Mouse (Mus musculus) fibroblast of lung, adult 2 months (primary cell): ENCODE results near the gene Prss35.
A peak's percentile ranks its signal among the peaks of the same experiment; 100 is the strongest.

Source experiments
- DNase-seq: peaks from one replicate; pipeline ENCODE4 v3.0.0-alpha.2; 2011; ENCODE audit warnings: low read depth

Prss35 gene

DNA sequence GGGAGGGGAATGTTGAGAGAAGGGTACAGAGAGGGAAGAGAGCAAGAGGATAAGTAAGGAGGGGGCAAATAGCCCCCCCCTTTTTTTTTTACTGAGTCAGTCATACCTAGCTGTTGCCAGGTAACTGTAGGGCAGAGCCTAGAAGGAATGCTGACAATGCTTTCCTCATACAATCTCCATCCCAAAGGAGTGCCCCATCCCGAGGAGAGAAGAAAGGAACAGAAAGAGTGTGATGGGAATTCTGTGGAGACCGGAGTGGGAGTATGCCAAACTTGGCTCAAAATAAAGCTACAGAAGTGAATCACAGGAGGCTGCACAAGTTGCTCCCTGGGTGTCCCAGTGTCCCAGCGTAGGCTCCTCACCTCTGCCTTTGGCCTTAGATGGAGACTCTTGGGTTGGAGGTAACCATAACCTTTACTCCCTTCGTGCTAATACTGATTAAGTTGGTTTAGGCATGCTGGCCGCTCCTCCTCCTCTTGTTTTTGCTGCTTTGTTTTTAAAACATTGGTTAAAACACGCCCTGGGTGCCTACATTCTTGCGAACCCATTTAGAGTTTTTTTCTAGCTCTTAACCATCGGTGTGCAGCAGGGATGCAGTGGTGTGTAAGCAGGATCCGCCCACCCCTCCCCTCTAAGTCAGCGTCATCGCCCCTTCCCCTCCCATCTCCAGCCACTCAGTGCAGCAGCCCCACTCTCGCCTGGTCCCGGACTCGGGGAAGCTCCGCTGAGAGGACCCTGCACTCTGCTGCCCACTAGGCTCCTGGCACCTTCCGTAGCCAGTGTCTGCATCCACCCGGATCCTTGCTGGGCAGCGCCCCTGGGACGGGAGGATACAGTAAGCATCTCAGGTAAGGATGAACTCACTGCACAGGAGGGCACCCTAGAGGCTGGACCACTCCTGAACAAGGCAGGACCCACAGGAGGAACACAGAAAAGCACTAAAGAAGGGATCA is at the start of gene Prss35:
Gene Prss35 (plus strand): TSS at position 691 of the 953 bp plus-strand sequence.
- no peak for DNase-seq

DNA sequence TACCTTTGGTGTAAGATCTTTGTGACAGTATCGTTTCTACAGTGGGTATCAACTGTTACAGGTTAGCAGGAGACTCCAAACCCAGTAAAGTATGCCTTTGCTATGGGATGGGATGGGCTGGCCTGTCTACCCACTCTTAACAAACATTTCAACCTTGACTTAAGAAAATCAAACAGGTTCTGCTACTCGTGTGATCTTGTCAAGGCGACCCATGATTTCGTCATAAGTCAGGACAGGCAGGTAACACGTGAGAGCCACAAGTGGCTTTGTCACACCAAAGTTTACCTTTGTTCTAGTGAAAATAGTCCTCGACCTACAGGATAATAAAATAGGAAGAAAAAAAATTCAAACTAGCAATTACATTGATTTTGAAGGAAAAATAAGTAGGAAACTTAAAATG is 49.5 kb upstream of the Prss35 start:
- DNase-seq: no peak

DNA sequence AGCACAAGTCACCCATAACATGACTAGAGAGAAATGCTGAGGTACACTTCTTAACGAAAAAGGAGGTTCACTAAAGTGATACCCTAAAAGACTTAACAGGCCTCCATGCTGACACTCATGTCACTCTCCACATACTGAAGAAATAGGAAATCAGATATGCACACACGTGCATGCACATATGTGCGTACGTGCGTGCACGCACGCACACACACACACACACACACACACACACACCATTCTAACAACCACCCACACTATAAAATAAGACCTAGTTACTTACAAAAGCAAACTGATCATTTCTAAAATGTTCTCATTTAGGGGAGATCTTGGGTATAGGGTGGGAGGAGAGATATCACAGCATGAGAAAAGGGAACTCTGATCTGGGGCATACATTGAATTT is 48.8 kb upstream of the Prss35 start:
- no peak for DNase-seq

DNA sequence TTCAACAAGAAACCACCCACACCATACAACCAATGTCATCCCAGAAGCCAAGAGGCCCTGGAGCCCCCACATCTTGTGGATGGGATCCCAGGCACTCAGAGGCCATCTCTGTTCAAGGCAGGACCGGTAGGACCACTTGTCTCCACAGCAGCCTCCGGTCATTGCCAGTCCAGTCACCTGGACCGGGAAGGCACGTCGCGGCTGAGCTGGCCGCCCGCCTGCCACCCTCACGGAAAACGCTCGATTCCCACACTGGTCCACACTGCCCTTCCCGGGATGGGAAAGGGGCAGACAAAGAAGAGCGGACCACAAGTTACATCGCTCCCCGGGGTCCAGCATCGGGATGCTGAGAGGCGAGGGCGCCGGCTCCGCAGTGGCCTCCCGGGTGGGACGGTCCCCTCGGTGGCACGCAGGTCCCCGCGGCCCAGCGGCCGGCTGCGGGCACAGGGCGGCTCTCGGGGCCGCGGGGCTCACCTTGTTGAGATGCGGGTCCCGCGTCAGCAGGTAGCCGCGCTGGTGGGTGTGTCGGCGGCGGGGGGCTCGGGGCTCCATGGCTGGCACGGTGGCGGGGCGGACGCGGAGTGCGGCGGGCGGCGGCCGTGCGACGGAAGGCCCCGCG is 48.1 kb upstream of the Prss35 start:
- DNase-seq: no peak

DNA sequence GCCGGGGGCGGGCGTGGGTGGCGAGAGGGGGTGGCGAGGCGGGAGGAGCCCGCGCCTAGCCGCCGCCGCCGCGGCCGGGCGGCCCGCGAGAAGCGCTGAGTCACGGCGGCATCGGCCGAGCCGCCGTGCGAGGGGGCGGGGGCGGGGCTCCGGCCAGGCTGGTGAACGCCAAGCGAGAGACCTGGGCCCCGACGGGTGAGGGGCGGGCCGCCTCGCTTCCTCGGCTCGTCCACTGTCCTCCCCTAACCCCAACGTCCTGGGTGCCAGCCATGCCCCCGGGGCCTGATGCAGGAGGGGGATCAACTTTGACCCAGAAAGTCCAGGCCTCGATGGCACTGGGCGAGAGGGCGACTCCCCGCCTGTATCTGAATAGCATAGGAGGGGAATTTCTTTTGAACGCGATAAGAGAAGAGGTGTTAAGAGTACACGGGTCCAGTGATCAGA is 47.6 kb upstream of the Prss35 start, which contains the start of gene Me1:
Gene Me1 (minus strand): TSS at position 136 of the 444 bp plus-strand sequence.
- DNase-seq: no peak

DNA sequence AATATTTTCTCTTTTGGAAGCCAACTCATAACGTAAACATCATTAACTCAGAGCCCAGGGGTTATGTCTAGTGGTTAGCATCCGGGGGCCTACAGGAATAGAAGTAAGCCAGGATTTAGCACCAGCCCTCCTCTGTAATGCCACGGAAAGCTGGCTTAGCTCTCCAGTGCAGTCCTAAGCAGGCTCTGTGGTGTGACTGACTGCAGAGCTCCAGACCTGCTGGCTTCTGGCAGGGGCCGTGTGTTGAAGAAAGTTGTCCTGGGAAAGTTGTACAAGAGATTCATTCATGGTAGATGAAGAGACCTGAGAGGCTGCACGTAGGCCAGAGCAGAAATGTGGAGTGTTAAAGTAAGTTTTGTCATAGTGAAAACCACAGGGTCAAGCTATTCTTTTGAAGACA is 42.2 kb upstream of the Prss35 start:
- DNase-seq: peak; percentile 41

DNA sequence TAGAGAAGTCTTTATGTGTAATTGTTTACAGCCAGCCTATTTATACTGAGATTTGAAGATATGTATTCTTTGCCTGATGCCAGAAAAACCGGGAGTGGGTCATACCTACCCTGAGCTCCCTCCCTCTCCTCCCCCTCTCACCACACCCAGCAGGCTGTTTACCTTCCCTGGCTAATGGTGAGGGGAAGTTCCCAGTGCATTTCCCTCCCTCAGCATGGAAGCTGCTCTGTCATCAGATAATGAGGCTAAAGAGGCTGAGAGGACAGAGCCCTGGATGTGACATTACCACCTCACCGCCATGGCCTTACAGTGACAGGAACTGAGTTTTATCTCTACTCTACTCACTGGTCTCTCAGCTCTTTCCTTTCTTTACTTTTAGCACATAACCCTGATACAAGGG is 41.6 kb upstream of the Prss35 start:
- DNase-seq: no peak

DNA sequence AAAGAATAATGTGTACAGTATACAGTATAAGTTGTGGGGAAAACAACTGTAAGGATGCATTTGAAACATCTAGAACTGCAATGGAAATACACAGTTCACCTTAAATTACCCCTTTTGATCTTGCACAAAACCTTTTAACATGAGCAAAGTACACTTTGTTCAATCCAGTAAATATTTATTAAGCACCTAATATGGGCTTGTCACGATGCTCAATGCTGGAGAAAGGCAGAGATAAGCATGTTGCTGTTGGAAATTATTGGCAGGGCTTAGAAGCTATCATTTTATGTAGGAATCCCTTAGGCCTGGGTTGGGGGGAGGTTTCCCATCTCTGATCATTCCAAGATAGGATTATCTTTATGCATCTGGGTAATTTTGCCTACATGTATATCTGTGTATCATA is 36.0 kb upstream of the Prss35 start:
- DNase-seq: no peak

DNA sequence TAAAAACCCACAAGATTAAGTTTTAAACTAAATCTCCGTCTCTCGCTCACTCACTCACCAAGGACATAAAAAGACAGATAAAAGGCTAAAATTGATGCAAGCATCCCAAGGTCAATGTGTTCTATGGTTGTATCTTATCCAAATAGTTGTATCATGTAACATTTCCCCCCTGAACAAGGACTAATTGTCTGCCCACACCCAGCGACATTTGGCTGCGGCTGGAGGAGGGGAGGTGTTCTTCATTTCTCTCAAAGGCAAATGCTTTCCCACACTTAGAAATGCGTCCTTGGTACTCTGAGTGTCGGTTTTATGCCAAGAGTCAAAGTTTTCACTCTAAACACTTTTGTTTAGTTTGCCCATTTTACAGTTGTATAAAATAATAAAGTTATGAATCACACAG is 34.5 kb upstream of the Prss35 start:
- peak; percentile 50 for DNase-seq

DNA sequence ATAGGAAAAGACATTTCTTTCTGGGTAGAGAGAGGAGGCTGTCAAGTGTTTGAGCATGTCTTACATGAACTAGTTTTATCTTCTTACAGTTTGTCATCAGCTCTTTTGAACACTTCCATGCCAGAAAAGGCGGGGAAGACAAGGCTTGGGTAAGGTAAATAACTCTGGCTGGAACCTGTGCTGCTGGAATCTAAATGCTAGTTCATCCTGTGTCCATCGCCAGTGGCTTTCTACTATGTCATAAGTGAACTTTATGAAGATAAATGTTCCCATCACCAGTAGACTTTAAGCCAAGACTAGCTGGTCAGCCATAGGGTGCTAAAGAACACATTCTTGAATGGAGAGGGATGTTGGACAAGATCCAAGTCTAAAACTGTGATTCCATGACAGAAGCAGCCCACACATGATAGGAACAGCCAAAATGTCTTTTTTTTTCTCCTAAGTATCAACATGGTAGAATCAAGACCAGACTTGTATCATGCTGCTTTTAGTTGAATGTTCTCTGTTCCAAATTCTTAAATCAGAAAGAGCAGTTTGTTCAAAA is 33.3 kb upstream of the Prss35 start:
- DNase-seq: no peak

DNA sequence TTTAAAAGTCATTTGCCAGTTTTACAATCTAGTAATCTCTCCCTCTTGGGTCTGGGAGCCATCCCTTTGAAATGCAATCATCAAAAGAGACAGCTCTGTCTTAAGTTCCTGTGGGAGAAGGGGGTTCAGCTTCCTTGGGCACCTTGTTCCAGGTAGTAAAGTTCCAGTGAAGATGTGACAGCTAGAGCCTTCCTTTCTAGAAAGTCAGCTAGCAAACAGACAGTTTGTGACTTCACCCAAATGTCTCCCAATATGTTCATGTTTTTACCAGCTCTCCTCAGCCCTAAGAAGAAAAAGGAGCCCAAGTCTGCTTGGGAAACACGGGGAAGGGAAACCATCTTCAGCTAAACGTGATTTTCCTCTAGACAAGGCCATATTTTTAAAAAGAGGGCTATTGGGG is 30.8 kb upstream of the Prss35 start:
- DNase-seq: no peak

DNA sequence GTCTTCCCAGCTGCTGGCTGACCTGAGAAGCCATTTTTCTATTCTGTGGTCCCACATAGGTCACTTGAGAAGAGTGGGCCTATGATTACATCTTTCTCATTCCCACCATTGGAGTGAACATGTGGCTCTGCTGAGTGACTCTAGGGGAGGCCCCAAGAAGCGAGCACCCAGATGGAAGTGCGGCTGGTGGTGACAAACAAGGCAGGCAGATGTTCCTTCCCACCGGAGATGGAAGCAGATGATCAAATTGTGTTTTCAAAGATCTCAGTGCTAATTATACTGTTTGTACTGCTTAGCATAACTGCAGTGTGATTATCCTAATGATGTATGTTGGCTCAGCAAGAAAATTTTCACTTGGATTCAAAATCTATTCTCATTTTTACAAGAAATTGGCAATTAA is 29.4 kb upstream of the Prss35 start:
- DNase-seq: no peak

DNA sequence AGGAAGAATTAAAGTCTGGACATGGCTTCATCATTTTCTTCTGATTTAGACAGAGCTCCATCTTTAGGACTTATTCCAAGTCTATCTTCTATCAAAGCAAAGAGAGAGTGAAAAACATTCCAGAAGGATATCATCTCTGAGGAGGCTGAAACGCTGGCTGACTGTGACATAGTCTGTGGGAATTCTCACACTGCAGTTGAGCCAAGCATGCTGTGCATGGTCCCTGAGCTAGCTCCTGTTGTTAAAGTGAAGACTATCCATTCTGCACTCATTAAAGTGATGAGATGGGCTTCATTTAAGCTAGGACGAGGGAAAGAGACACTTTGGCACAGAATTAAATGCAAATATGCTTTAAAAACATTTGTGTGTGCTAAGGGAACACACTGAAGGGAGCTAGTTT is 26.9 kb upstream of the Prss35 start:
- DNase-seq: no peak

DNA sequence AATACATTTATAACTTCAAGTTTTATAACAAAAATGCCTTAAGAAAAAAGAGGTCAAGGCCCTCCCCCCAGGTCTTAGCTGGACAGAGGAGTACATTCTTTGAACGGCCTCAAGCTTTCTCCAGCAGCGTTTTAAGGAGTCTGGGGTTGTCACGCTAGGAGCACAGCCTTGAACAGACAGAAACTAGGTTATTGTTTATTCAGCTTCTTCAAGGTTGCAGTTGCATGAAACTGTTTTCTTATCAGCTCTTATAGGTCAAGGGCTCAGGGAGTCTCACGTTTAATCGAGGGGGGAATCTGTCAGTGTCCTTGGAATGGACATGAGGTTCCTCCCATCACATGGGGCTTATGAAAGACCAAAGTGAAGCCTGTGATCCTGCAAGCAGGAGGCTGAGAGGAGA is 26.3 kb upstream of the Prss35 start:
- no peak for DNase-seq

DNA sequence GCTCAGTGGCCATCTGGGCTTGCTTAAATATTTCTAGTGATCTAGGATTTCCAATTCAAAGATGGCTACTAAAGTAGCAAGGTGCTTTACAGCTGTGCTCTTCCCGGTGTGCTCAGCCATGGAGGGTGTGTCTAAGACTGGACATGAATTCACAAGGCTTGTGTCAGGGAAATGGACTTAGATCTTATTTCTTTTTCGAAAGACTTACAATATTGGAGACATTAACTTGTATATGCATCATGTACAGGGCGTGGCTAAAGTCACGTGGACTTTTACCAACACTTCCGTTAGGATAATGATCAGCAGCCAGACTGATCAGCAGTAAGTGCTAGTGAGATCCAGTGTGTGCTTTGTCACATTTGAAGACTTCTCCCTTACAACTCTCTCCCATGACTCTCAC is 23.2 kb upstream of the Prss35 start:
- DNase-seq: no peak

DNA sequence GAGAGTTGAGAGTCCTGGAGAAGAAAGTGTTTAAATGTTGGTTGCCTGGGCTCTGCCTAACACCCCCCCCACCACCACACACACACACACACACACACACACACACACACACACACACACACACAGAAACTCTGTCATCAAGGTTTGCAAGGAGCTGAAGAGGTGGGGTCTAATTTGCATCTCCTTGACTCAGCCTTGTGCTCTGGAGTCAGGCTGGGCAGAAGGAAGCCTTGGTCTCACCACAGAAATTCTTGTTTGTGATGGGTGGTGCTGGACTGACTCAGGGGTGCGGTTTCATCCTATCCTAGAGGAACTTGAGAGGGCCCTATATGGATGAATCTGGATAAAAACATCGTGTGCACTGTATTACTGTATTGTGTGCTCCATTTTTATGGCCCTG is 22.7 kb upstream of the Prss35 start:
- DNase-seq: no peak

DNA sequence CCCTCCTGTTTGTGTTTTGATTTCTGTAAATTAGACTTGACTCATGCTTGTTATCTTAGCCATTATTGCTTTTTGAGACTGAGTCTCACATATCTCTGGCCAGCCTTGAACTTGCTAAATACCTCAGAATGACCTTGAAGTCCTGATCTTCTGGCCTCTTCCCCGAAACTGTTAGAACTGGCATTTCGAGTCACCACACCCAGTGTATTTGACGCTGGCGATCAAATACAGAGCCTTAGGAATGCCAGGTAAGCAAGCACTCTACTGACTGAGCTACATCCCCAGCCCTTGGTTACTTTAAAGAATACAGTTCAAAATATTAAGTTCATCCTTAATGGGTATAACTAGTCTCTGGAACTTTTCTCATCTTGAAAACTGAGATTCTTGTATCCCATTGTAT is 18.4 kb upstream of the Prss35 start:
- DNase-seq: no peak

DNA sequence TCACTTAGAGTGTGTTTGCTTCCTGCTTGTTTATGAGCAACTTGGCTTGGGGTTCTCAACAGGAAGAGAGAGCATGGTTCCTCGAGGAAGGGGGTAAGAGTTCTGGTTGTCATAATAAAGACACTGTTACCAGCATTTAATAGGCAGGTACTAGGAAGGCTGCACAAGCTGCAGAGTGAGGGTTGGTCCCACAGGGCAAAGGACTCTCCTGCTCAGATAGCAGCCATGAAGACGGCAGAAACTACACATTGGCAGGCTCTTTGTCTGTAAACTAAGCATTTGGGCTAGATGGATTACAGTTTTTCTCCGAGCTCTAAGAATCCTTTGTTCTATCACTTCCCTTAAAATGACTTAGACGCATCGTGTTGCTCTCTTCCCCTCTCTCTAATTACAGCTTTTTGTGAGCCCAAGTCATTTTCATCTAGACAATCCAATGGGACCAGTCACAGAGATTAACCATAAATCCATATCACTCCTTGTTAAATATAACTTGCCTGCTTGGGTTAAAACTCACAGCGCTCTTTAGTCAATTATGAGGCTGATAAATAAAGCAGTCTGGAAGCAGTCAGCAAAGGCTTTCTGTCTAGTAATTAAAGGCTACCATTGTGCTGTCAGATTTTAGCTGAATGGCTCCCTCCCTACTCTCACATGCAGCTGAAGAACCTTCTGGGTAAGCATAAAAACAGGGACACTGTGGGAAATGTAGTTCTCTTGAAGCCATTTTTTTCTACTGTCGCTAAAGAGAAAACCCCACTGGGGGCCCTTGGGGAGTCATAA is 17.7 kb upstream of the Prss35 start:
- DNase-seq: no peak

DNA sequence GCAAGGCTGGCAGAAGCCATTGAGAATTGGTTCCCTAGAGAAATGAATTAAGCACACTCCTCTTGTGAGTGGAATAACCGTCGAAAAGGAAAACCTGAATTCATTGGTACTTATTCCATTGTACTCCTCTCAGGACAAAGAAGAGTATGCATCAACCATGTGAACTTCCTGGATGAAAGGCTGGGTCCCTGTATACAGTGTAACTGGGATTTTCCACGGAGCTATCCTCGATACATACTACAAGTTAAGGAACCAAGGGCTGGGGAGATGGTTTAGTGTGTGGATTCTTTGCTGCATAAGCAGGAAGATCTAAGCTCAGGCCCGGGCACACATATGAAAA is 17.1 kb upstream of the Prss35 start:
- DNase-seq: no peak

DNA sequence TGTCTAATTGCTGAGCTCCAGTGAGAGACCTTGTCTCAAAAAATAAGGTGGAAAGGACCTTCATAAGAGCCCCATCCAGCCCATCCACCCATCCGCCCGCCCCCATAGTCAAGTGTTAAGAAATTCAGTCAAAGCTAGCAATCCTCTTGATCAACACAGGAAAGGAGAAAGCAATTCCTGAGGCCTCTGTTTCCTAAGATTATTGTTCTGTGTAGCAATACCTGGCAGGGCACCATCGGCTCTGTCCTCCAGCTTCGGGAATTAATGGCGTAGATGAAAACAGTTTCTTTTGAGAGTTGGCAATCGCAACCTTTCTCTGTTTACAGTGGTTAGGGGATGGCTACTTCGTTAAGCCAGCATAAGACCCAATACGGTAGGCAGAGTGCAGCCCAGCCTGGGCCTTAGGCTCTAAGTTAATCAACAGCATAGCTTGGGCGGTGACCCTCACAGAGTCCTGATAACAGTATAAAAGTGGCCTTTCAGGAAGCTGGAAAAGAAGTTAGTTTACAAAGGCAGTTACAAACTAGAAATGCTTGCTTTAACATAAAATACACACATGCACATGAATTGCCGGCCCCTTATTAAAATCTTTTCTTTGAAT is 15.1 kb upstream of the Prss35 start:
- no peak for DNase-seq

DNA sequence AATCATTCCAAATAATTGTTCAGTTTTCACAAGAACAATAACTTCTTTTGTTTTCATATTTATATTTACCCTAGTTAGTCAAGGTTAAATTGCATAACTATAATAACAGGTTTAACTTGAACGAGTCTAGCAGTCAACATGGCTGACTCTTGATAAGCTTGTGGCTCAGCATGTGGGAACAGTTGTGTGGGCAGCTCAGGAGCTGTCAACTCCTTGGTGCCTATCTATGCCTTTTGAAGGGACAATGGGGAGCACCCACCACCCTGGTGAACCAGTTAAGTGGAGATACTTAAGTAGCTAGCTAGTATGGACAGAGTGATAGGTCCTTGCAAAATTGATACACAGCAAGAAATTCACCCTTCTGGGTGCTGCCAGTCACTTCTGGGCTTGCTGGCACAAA is 14.4 kb upstream of the Prss35 start:
- no peak for DNase-seq

DNA sequence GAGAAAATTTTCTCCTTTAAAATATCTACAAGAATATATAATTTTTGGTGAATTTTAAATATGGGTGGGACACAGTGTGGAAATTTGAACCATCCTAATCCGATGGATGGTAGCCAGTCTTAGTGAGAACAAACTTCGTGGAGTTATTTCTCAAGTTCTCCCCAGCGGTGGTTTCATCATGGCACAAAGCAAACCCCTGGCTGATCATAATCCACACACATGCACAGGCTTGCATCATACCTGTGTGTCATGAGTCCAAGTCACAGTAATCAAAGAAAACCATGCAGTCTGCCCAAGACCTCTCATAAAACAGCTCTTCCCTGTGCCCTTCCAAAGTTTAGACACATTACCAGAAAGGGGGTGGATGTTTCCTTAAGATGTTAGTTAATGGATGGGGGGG is 13.6 kb upstream of the Prss35 start:
- DNase-seq: no peak
